Mouse (Mus musculus): Measurements from ENCODE around the gene Nsl1. TPM values are rescaled to one million over a fixed set of nuclear protein-coding genes. Genes with fewer than 3 reads are reported as not detected.
A peak's percentile ranks its signal among the peaks of the same experiment; 100 is the strongest.

Nsl1 gene
- polyA plus RNA-seq, 1 experiment from 2014 or later = 21.9 TPM

- H3K9ac ChIP-seq (replicated peaks) = no peak overlapping the region; the same call in 1 of the 2 replicates
Measured at GRCm38 (mm10) chr1:191125811-191126638, 63.2 kb downstream of the Nsl1 start.

DNA sequence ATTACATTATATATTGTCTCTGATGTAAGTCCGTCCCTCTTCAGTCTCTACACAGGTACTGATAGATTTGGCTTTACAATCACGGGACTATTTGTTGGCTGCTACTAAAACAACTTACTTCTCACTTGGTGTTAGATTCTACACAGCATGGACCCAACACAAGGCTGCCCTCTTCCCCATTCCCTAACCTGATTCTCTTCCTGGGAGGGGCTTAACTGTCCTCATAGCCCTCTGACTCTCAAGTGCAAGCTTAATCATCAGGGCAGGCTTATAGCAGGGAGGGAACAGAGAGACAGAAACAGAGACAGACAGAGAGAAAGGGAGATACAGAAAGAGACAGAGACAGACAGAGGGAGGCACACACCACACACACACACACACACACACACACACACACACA is 68.9 kb downstream of the Nsl1 start:
- H3K4me3 ChIP-seq = no peak overlapping the region
- H3K27me3 ChIP-seq = no peaks in the 10 kb centered on the region
- WGBS = 87% methylated on average over 2 of the region's 2 CpGs
- no peaks in the 10 kb centered on the region for H3K36me3 ChIP-seq
- H3K27ac ChIP-seq (replicated peaks) = no peak overlapping the region
- H3K9ac ChIP-seq (replicated peaks) = no peak overlapping the region
- H3K4me1 ChIP-seq = no peaks in the 10 kb centered on the region
- peaks cover 10% of the 10 kb centered on the region; the same call in 1 of the 2 replicates for H3K9me3 ChIP-seq
- no peak for ATAC-seq (ENCODE audit: low FRiP score, low read depth)
- H3K4me2 ChIP-seq (replicated peaks) = no peak overlapping the region

More at GRCm38 (mm10) chr1:191125811-191126638, 63.2 kb downstream of the Nsl1 start:
- WGBS = 18% methylated on average over 38 of the region's 38 CpGs
- peak overlapping the region; percentile 29 for H3K4me3 ChIP-seq
- no peaks in the 10 kb centered on the region for H3K36me3 ChIP-seq
- peak; percentile 85 for ATAC-seq (ENCODE audit: low FRiP score, low read depth)
- H3K27ac ChIP-seq (replicated peaks) = no peak overlapping the region
- peak overlapping the region; percentile 51 for H3K4me2 ChIP-seq (replicated peaks)
- H3K9me3 ChIP-seq = peaks cover 10% of the 10 kb centered on the region; the same call in 1 of the 2 replicates
- H3K27me3 ChIP-seq = peaks cover 20% of the 10 kb centered on the region
- H3K4me1 ChIP-seq = no peaks in the 10 kb centered on the region

DNA sequence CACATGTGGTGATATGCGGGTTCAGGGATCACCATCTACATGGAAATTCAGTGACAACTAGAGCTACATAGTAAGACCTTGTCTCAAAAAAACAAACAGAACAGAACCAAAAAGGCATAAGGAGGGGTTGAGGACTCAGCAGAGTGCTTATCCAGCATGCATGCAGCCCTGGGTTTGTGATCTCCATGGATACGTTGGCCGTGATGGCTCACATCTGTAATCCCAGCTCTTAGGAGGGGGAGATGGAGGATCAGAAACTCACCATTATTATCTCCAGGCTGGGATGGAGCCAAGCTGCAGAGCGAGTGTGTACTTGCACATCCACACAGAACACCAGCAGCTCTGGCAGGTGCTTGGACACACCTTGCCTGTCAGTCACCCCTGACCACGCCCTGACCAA is 69.4 kb downstream of the Nsl1 start:
- Histone ChIP-seq H3K9me3 (peaks cover 10% of the 10 kb centered on the region; the same call in 1 of the 2 replicates), H3K36me3 (no peaks in the 10 kb centered on the region), H3K4me1 (no peaks in the 10 kb centered on the region), H3K4me2 (replicated peaks) (no peak overlapping the region), H3K9ac (replicated peaks) (no peak overlapping the region), H3K27ac (replicated peaks) (no peak overlapping the region), H3K4me3 (no peak overlapping the region), H3K27me3 (no peaks in the 10 kb centered on the region)
- 69% methylated on average over 5 of the region's 5 CpGs for WGBS
- no peak for ATAC-seq (ENCODE audit: low FRiP score, low read depth)

- no peaks in the 10 kb centered on the region for H3K27me3 ChIP-seq
- H3K4me2 ChIP-seq (replicated peaks) = no peak overlapping the region
- 74% methylated on average over 5 of the region's 5 CpGs for WGBS
- no peak for ATAC-seq (ENCODE audit: low FRiP score, low read depth)
- no peaks in the 10 kb centered on the region for H3K4me1 ChIP-seq
- H3K9me3 ChIP-seq = peaks cover 10% of the 10 kb centered on the region; the same call in 1 of the 2 replicates
- no peak overlapping the region for H3K4me3 ChIP-seq
- H3K27ac ChIP-seq (replicated peaks) = no peak overlapping the region
- H3K9ac ChIP-seq (replicated peaks) = no peak overlapping the region
- no peaks in the 10 kb centered on the region for H3K36me3 ChIP-seq
Measured at GRCm38 (mm10) chr1:191132934-191133333, 70.1 kb downstream of the Nsl1 start.

GRCm38 (mm10) chr1:191135406-191135805 is 72.6 kb downstream of the Nsl1 start:
- Histone ChIP-seq H3K27me3 (no peaks in the 10 kb centered on the region), H3K9ac (replicated peaks) (no peak overlapping the region), H3K4me2 (replicated peaks) (no peak overlapping the region), H3K9me3 (no peaks in the 10 kb centered on the region), H3K4me1 (no peaks in the 10 kb centered on the region), H3K4me3 (no peak overlapping the region), H3K27ac (replicated peaks) (no peak overlapping the region), H3K36me3 (no peaks in the 10 kb centered on the region)
- ATAC-seq (ENCODE audit: low FRiP score, low read depth) = no peak
- WGBS = 55% methylated on average over 4 of the region's 4 CpGs

Other genes with a start within 250 kb of the Nsl1 start
- gene Rps6kc1, start 151.2 kb upstream of the Nsl1 start, polyA plus RNA-seq (2016; fragmentation: Nextera tagmentation; extraction: Ambion mirVana) = 23.5 and 26.8 TPM in 2 replicates
- 69.0 and 73.1 TPM in 2 replicates for gene Angel2, start 137.9 kb upstream of the Nsl1 start, polyA plus RNA-seq (2016; fragmentation: Nextera tagmentation; extraction: Ambion mirVana)
- 64.2 and 67.2 TPM in 2 replicates for gene Vash2, start 83.7 kb upstream of the Nsl1 start, polyA plus RNA-seq (2016; fragmentation: Nextera tagmentation; extraction: Ambion mirVana)
- 9.7 and 11.1 TPM in 2 replicates for gene Flvcr1, start 36.9 kb upstream of the Nsl1 start, polyA plus RNA-seq (2016; fragmentation: Nextera tagmentation; extraction: Ambion mirVana)
- not detected in 2 replicates for gene Spata45, start 26.4 kb upstream of the Nsl1 start, polyA plus RNA-seq (2016; fragmentation: Nextera tagmentation; extraction: Ambion mirVana)
- 13.9 and 15.8 TPM in 2 replicates for gene Tatdn3, start 80 bp upstream of the Nsl1 start, polyA plus RNA-seq (2016; fragmentation: Nextera tagmentation; extraction: Ambion mirVana)
- 2.1 and 3.6 TPM in 2 replicates for gene Batf3, start 34.8 kb downstream of the Nsl1 start, polyA plus RNA-seq (2016; fragmentation: Nextera tagmentation; extraction: Ambion mirVana)
- not detected in 2 replicates for gene Fam71a, start 101.8 kb downstream of the Nsl1 start, polyA plus RNA-seq (2016; fragmentation: Nextera tagmentation; extraction: Ambion mirVana)
- gene Atf3, start 155.0 kb downstream of the Nsl1 start, polyA plus RNA-seq (2016; fragmentation: Nextera tagmentation; extraction: Ambion mirVana) = 1.5 and 2.1 TPM in 2 replicates

Measured in midbrain, embryonic 12.5 days (tissue).